Mouse (Mus musculus) CH12F3 (cell line): ENCODE results near the gene Adgrg6.

ENCODE experiments used
- in situ Hi-C: fragments of 300-500 bp; cut with MboI; formaldehyde crosslinking; loops from 2 replicates; pipeline ENCODE4 v1.14.3; 2020; ENCODE audit warnings: low sequenced_read_pairs

The Adgrg6 gene

GRCm38 (mm10) chr10:14495204-14495603 is 50.3 kb downstream of the Adgrg6 start:
- in situ Hi-C loops, result no loop called here

- in situ Hi-C loops, result no loop called here
These were observed 53.6 kb downstream of the Adgrg6 start for GRCm38 (mm10) chr10:14491838-14492237.

GRCm38 (mm10) chr10:14483257-14483656 is 62.2 kb downstream of the Adgrg6 start:
- in situ Hi-C loops, result no loop called here

GRCm38 (mm10) chr10:14482483-14482882 is 63.0 kb downstream of the Adgrg6 start:
- in situ Hi-C loops, result no loop called here

GRCm38 (mm10) chr10:14480928-14481327 is 64.5 kb downstream of the Adgrg6 start:
- in situ Hi-C loops, result no loop called here

- in situ Hi-C loops, result no loop called here
These were observed 69.1 kb downstream of the Adgrg6 start for GRCm38 (mm10) chr10:14476393-14476792.

- in situ Hi-C loops, result no loop called here
These were observed 69.8 kb downstream of the Adgrg6 start for GRCm38 (mm10) chr10:14475641-14476040.

GRCm38 (mm10) chr10:14474541-14475305 is 70.7 kb downstream of the Adgrg6 start:
- in situ Hi-C loops, result no loop called here

GRCm38 (mm10) chr10:14471039-14471550 is 74.4 kb downstream of the Adgrg6 start:
- in situ Hi-C loops, result no loop called here

GRCm38 (mm10) chr10:14468623-14469022 is 76.8 kb downstream of the Adgrg6 start:
- in situ Hi-C loops, result no loop called here

GRCm38 (mm10) chr10:14463796-14464511 is 81.5 kb downstream of the Adgrg6 start:
- in situ Hi-C loops, result no loop called here

- in situ Hi-C loops, result no loop called here
These were observed 84.4 kb downstream of the Adgrg6 start for GRCm38 (mm10) chr10:14460933-14461514.

- in situ Hi-C loops, result no loop called here
These were observed 85.1 kb downstream of the Adgrg6 start for GRCm38 (mm10) chr10:14460252-14460932.

GRCm38 (mm10) chr10:14459819-14460218 is 85.6 kb downstream of the Adgrg6 start:
- in situ Hi-C loops, result no loop called here

- in situ Hi-C loops, result no loop called here
These were observed 86.1 kb downstream of the Adgrg6 start for GRCm38 (mm10) chr10:14459330-14459729.

- in situ Hi-C loops, result no loop called here
These were observed 91.0 kb downstream of the Adgrg6 start for GRCm38 (mm10) chr10:14454481-14454880.

GRCm38 (mm10) chr10:14451811-14452210 is 93.6 kb downstream of the Adgrg6 start:
- in situ Hi-C loops, result no loop called here

- in situ Hi-C loops, result no loop called here
These were observed 95.4 kb downstream of the Adgrg6 start for GRCm38 (mm10) chr10:14450073-14450472.

- in situ Hi-C loops, result no loop called here
These were observed 99.7 kb downstream of the Adgrg6 start for GRCm38 (mm10) chr10:14445590-14446291.

GRCm38 (mm10) chr10:14440860-14441579 is 104.4 kb downstream of the Adgrg6 start:
- in situ Hi-C loops, result no loop called here
